Mouse (Mus musculus): ENCODE results near the gene Dpm3. TPM values are rescaled to one million over a fixed set of nuclear protein-coding genes. Genes with fewer than 3 reads are reported as not detected.

The Dpm3 gene
- polyA plus RNA-seq, 1 experiment from 2014 or later = 119 TPM

DNA sequence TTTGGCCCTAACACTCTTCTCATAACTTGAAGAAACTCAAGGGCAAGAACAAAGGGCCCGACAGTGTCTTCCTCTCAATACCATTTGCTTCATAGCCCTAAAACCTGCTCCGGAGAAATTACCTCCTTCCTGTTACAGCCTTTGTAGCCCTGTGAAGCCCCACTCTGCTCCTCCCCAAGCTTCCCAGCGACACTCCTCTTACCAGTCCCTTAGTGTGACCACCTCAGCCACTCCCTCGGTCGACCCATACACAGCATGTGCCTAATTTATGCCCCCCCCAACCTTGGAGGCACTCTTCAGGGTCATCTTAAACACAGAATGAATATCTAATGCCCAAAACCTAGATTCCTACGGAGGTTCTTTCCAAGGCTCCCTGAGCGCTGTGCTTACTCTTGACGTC, 19.5 kb downstream of the Dpm3 start:
- Histone ChIP-seq H3K4me1 (ENCODE audit: insufficient read depth) (peaks cover 9% of the 10 kb centered on the region; the same call in 1 of the 2 replicates), H3K9me3 (ENCODE audit: low read depth, low read length) (no peaks in the 10 kb centered on the region), H3K27me3 (ENCODE audit: insufficient read depth, low read length) (peaks cover 18% of the 10 kb centered on the region), H3K36me3 (ENCODE audit: insufficient read depth) (peaks cover 15% of the 10 kb centered on the region), H3K4me3 (ENCODE audit: low read depth, low read length) (peak overlapping the region; percentile 61), H3K9ac (peak overlapping the region; percentile 74), H3K27ac (ENCODE audit: low read depth) (peak overlapping the region; percentile 94), H3K4me2 (peak overlapping the region; percentile 92)
- TF ChIP-seq CTCF (IDR thresholded peaks at IDR 0.05; ENCODE audit: low read depth) = no peak
- no peak for DNase-seq
- no peak for ATAC-seq (ENCODE audit: insufficient read depth)
- WGBS = 13% methylated on average over 8 of the region's 8 CpGs

- no peak for TF ChIP-seq CTCF (IDR thresholded peaks at IDR 0.05; ENCODE audit: low read depth)
- Histone ChIP-seq H3K27ac (ENCODE audit: low read depth) (peak overlapping the region; percentile 94), H3K9me3 (ENCODE audit: low read depth, low read length) (no peaks in the 10 kb centered on the region), H3K9ac (peak overlapping the region; percentile 74), H3K27me3 (ENCODE audit: insufficient read depth, low read length) (peaks cover 18% of the 10 kb centered on the region), H3K4me2 (peak overlapping the region; percentile 92), H3K4me1 (ENCODE audit: insufficient read depth) (peaks cover 9% of the 10 kb centered on the region; the same call in 1 of the 2 replicates), H3K36me3 (ENCODE audit: insufficient read depth) (peaks cover 15% of the 10 kb centered on the region), H3K4me3 (ENCODE audit: low read depth, low read length) (peak overlapping the region; percentile 61)
- peak; percentile 76 for ATAC-seq (ENCODE audit: insufficient read depth)
- under 1% methylated on average over 35 of the region's 35 CpGs for WGBS
- DNase-seq = peak; percentile 93
Observed at GRCm38 (mm10) chr3:89279153-89279890, 20.2 kb downstream of the Dpm3 start.

DNA sequence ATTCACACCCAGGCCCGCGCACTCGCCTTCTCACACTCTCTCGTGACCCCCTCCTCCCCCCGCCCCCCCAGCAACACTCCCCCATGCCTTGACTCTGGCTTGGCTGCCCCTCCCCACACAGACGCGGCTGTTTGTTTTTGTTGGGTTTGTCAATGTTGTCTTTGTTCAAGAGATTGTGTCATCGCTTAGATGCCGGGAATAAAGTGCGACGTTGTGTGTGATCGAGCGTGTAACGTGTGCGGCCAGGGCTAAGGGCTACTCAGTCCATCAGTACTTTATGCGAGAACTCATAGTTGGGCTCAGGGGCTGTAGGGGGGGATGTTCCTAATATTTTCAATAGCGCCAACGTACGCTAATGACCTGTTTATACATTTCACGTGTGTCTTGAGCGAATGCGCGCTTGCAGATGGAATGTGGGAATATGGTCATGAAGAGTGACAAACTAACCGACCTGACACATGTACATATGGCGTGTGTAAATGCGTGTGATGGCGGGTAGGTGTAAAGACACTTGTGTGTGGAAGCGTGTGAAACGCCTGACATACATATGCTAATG, 21.0 kb downstream of the Dpm3 start:
- Histone ChIP-seq H3K9ac (peak overlapping the region; percentile 74), H3K4me1 (ENCODE audit: insufficient read depth) (peaks cover 9% of the 10 kb centered on the region; the same call in 1 of the 2 replicates), H3K9me3 (ENCODE audit: low read depth, low read length) (no peaks in the 10 kb centered on the region), H3K27ac (ENCODE audit: low read depth) (peak overlapping the region; percentile 94), H3K27me3 (ENCODE audit: insufficient read depth, low read length) (peaks cover 18% of the 10 kb centered on the region), H3K36me3 (ENCODE audit: insufficient read depth) (peaks cover 11% of the 10 kb centered on the region), H3K4me2 (peak overlapping the region; percentile 92), H3K4me3 (ENCODE audit: low read depth, low read length) (peak overlapping the region; percentile 61)
- ATAC-seq (ENCODE audit: insufficient read depth) = peak; percentile 12; the same call in 1 of the 2 replicates
- WGBS = under 1% methylated on average over 29 of the region's 29 CpGs
- peak; percentile 65 for DNase-seq
- no peak for TF ChIP-seq CTCF (IDR thresholded peaks at IDR 0.05; ENCODE audit: low read depth)

- H3K27ac ChIP-seq (ENCODE audit: low read depth) = peak within 1 kb of the TSS; percentile 94
- peak within 1 kb of the TSS; percentile 61 for H3K4me3 ChIP-seq (ENCODE audit: low read depth, low read length)
- peak within 1 kb of the TSS; percentile 74 for H3K9ac ChIP-seq
- H3K4me1 ChIP-seq (ENCODE audit: insufficient read depth) = peaks cover 9% of the 10 kb centered on the region; the same call in 1 of the 2 replicates
- DNase-seq = peak; percentile 75
- ATAC-seq (ENCODE audit: insufficient read depth) = peak; percentile 47
- H3K27me3 ChIP-seq (ENCODE audit: insufficient read depth, low read length) = peaks cover 18% of the 10 kb centered on the region
- H3K4me2 ChIP-seq = peak within 1 kb of the TSS; percentile 92
- peaks cover 4% of the 10 kb centered on the region; the same call in 1 of the 2 replicates for H3K36me3 ChIP-seq (ENCODE audit: insufficient read depth)
- peak; percentile 31 for TF ChIP-seq CTCF (IDR thresholded peaks at IDR 0.05; ENCODE audit: low read depth)
- H3K9me3 ChIP-seq (ENCODE audit: low read depth, low read length) = no peaks in the 10 kb centered on the region
- under 1% methylated on average over 52 of the region's 52 CpGs for WGBS
Observed at GRCm38 (mm10) chr3:89280606-89281511, 21.7 kb downstream of the Dpm3 start, which contains the start of gene Efna1. Gene Efna1 (minus strand): TSS chr3:89281142.

GRCm38 (mm10) chr3:89281579-89282290, 22.6 kb downstream of the Dpm3 start:
- Histone ChIP-seq H3K27ac (ENCODE audit: low read depth) (peak overlapping the region; percentile 94), H3K4me2 (peak overlapping the region; percentile 92), H3K9me3 (ENCODE audit: low read depth, low read length) (no peaks in the 10 kb centered on the region), H3K9ac (peak overlapping the region; percentile 48; the same call in 1 of the 2 replicates), H3K27me3 (ENCODE audit: insufficient read depth, low read length) (peaks cover 18% of the 10 kb centered on the region), H3K4me3 (ENCODE audit: low read depth, low read length) (peak overlapping the region; percentile 61), H3K36me3 (ENCODE audit: insufficient read depth) (no peaks in the 10 kb centered on the region), H3K4me1 (ENCODE audit: insufficient read depth) (peaks cover 6% of the 10 kb centered on the region; the same call in 1 of the 2 replicates)
- whole genome bisulfite sequencing = 12% methylated on average over 20 of the region's 20 CpGs
- peak; percentile 96 for TF ChIP-seq CTCF (IDR thresholded peaks at IDR 0.05; ENCODE audit: low read depth)
- DNase-seq (peak; percentile 95), ATAC-seq (ENCODE audit: insufficient read depth) (no peak)

DNA sequence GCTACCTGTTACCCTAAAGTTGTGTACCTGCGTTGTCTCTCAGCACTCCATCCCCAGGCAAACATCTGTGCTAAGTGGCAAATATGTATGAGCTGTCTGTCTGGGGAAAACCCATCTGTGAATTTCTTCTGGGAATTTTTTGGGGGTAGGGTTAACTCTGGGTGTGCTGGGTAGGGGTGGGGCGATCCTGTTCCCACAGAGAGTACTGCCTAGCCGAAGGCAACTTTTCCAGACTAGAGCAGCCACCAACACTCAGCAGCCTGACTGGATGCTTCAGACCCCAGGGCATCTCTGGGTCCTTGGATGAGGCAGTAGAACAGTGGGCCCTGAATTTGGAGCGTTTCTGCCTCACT, 23.1 kb downstream of the Dpm3 start:
- H3K9me3 ChIP-seq (ENCODE audit: low read depth, low read length) = no peaks in the 10 kb centered on the region
- H3K4me3 ChIP-seq (ENCODE audit: low read depth, low read length) = no peak overlapping the region
- H3K4me1 ChIP-seq (ENCODE audit: insufficient read depth) = peaks cover 6% of the 10 kb centered on the region; the same call in 1 of the 2 replicates
- ATAC-seq (ENCODE audit: insufficient read depth) (no peak), DNase-seq (no peak)
- TF ChIP-seq CTCF (IDR thresholded peaks at IDR 0.05; ENCODE audit: low read depth) = no peak
- peaks cover 18% of the 10 kb centered on the region for H3K27me3 ChIP-seq (ENCODE audit: insufficient read depth, low read length)
- H3K27ac ChIP-seq (ENCODE audit: low read depth) = peak overlapping the region; percentile 12; the same call in 1 of the 2 replicates
- no peaks in the 10 kb centered on the region for H3K36me3 ChIP-seq (ENCODE audit: insufficient read depth)
- H3K4me2 ChIP-seq = no peak overlapping the region; the same call in 1 of the 2 replicates
- no peak overlapping the region for H3K9ac ChIP-seq
- 18% methylated on average over 4 of the region's 4 CpGs for WGBS

Measured in lung, embryonic 14.5 days (tissue).